Mouse (Mus musculus) spleen, adult 10 weeks (tissue): Measurements from ENCODE around the gene Slc47a2. TPM values are rescaled to one million over a fixed set of nuclear protein-coding genes. Genes with fewer than 3 reads are reported as not detected.

Experiments used
- polyA plus RNA-seq: library from polyadenylated mRNA; stranded (reverse); fragments of 350-450 nt; fragmentation: Illumina TruSeq; extraction: RNeasy Lipid Tissue Mini Kit (QIAGEN cat#74804); gene quantifications from one replicate; pipeline ENCODE4 v1.2.3, GENCODE M21; 2015; ENCODE audit warnings: low replicate concordance; ENCODE audit not compliant: insufficient read depth

Slc47a2 gene
- not detected for polyA plus RNA-seq

GRCm38 (mm10) chr11:61342505-61343420 lies at the start of gene Slc47a2:
Slc47a2 (minus strand) TSS chr11:61342860.

GRCm38 (mm10) chr11:61377881-61378613 lies 35.4 kb upstream of the Slc47a2 start, which contains the start of gene Slc47a1:
Slc47a1 (minus strand) TSS chr11:61378345.

GRCm38 (mm10) chr11:61266551-61267533 lies 75.8 kb downstream of the Slc47a2 start, which contains the start of gene Aldh3a2:
Aldh3a2 (minus strand) TSS chr11:61267464.

Other genes with a start within 250 kb of the Slc47a2 start
- gene Tnfrsf13b, start 216.1 kb downstream of the Slc47a2 start, polyA plus RNA-seq = 157 TPM
- gene Usp22, start 167.8 kb downstream of the Slc47a2 start, polyA plus RNA-seq = 32.6 TPM
- gene Aldh3a1, start 135.3 kb downstream of the Slc47a2 start, polyA plus RNA-seq = 1.9 TPM
- gene Aldh3a2, start 75.4 kb downstream of the Slc47a2 start, polyA plus RNA-seq = 57.8 TPM
- not detected for gene Slc47a1, start 35.5 kb upstream of the Slc47a2 start, polyA plus RNA-seq
- gene Rnf112, start 111.3 kb upstream of the Slc47a2 start, polyA plus RNA-seq = not detected
- gene Mfap4, start 142.6 kb upstream of the Slc47a2 start, polyA plus RNA-seq = 8.8 TPM
- 11.6 TPM for gene Mapk7, start 151.5 kb upstream of the Slc47a2 start, polyA plus RNA-seq
- 1.3 TPM for gene B9d1, start 162.3 kb upstream of the Slc47a2 start, polyA plus RNA-seq
- 14.1 TPM for gene Epn2, start 236.8 kb upstream of the Slc47a2 start, polyA plus RNA-seq